Mouse (Mus musculus): ENCODE measurements around the gene Egflam.

DNA sequence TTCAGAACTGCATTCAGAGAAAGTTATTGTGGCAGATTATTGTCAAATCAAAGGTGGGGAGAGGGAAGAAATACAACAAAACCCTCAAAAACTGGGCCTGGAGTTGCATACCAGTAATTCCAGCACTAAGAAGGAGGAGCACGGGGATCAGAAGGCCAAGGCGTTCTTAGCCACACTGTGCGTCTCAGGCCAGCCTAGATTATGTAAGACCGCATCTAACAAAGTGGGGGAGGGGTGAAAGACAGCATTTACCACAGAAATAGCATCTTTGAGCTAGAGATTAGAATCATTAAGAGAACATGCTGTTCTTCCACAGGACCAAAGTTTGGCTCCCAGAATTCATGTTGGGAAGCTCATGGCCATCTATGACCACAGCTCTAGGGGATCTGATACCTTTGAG, 14.8 kb downstream of the Egflam start:
- TF ChIP-seq CTCF (IDR thresholded peaks at IDR 0.05; ENCODE audit: insufficient read depth, low read depth, low read length) (no peak), POLR2A (IDR thresholded peaks at IDR 0.05; ENCODE audit: insufficient read depth, low read depth, low read length) (no peak)

Data from olfactory bulb, adult 2 months (tissue).